Mouse (Mus musculus): ENCODE measurements around the gene Me1. TPM values are rescaled to one million over a fixed set of nuclear protein-coding genes. Genes with fewer than 3 reads are reported as not detected.
"Not testable (repeated sequence)": the region's sequence is repeated elsewhere in the genome, so short reads cannot be mapped to it uniquely, and the experiment has no call there.

Gene Me1
- polyA plus RNA-seq, 1 experiment from 2014 or later = 12.4 TPM

DNA sequence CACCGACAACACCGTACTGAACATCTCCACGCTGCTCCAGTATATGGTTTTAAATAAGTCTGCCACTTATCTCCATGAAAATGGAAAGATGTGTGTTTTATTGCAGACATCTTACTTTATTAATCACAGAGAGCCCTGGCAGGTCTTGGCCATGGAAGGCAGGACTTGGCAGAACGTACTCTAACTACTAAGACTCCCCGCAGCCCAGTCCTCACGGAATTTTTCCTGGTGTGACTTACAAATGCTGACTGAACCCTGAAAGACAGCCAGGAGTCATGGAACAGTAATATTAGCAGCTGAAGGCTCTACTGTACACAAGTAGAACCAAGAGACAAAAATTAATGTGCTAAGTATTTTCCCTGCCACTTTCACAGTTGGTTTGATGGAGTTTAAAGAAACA, 90.0 kb downstream of the Me1 start:
- no peak overlapping the region for H3K4me3 ChIP-seq
- no peaks in the 10 kb centered on the region for H3K4me1 ChIP-seq (replicated peaks)
- WGBS = 91% methylated on average over 6 of the region's 6 CpGs
- no peaks in the 10 kb centered on the region for H3K36me3 ChIP-seq
- no peak overlapping the region for H3K27ac ChIP-seq
- no peaks in the 10 kb centered on the region for H3K27me3 ChIP-seq (ENCODE audit: insufficient read depth, poor library complexity, severe bottlenecking)
- H3K9me3 ChIP-seq = no peaks in the 10 kb centered on the region
- DNase-seq (ENCODE audit: low spot score) = no peak

DNA sequence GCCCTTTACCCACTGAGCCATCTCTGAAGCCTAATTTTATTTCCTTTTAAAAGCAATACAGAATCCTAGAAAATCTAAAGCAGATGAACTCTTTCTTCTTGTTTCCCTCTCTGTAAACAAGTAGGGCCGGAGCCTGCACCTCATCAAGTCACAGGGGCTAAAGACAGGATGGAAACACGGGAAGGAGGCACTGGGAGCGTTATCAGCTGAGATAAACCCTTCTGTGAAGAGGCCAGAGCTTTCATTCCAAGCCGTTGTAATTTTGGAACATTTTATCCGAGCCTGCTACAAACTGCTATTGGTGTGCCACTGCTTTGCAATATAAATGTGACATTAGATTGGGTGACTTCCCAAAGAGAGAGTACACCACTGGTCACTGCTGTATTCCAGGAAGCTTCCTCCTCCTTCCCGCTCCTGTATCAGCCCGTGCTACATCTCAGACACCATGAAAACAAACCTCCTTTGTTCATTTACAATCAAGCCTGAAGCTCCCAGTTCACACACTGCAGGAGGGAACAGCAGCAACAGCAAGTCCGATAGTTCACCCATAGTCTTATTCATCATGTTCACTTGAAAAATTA, 95.9 kb downstream of the Me1 start:
- WGBS = 67% methylated on average over 8 of the region's 8 CpGs
- no peaks in the 10 kb centered on the region for H3K27me3 ChIP-seq (ENCODE audit: insufficient read depth, poor library complexity, severe bottlenecking)
- H3K9me3 ChIP-seq = no peaks in the 10 kb centered on the region
- no peak for DNase-seq (ENCODE audit: low spot score)
- H3K4me3 ChIP-seq = no peak overlapping the region
- H3K4me1 ChIP-seq (replicated peaks) = no peaks in the 10 kb centered on the region
- H3K27ac ChIP-seq = no peak overlapping the region
- no peaks in the 10 kb centered on the region for H3K36me3 ChIP-seq

DNA sequence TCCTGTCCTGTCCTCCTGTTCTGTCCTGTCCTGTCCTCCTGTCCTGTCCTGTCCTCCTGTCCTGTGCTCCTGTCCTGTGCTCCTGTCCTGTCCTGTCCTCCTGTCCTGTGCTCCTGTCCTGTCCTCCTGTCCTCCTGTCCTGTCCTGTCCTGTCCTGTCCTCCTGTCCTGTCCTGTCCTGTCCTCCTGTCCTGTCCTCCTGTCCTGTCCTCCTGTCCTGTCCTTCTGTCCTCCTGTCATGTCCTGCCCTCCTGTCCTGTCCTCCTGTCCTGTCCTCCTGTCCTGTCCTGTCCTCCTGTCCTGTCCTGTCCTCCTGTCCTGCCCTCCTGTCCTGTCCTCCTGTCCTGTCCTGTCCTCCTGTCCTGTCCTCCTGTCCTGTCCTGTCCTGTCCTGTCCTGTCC, 98.8 kb downstream of the Me1 start:
- not testable (repeated sequence) for DNase-seq (ENCODE audit: low spot score)

DNA sequence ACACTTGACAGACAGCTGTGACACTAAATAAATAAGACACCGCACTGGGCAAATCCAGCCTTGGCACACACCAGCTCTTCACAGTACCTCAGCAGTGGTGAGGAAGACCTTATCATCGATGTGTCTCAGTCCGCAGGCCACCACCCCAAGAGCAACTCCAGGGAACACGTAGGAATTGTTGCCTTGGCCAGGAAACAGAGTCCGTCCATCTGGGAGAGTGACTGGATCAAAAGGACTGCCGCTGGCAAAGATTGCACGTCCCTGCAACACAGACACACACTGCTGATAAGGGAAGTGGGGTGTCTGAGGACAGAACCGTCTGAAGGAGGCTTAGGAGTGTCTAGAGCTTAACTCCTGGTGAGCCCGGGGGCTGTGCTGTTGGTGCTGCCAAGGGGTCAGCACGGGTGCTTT, 101.4 kb downstream of the Me1 start:
- not testable (repeated sequence) for H3K27me3 ChIP-seq (ENCODE audit: insufficient read depth, poor library complexity, severe bottlenecking); H3K9me3 ChIP-seq; H3K36me3 ChIP-seq; H3K4me3 ChIP-seq; H3K4me1 ChIP-seq (replicated peaks); H3K27ac ChIP-seq; DNase-seq (ENCODE audit: low spot score)
- WGBS = 82% methylated on average over 10 of the region's 10 CpGs

More for the DNA sequence above, 98.8 kb downstream of the Me1 start:
- H3K4me3 ChIP-seq; H3K9me3 ChIP-seq; H3K27me3 ChIP-seq (ENCODE audit: insufficient read depth, poor library complexity, severe bottlenecking); H3K4me1 ChIP-seq (replicated peaks); H3K27ac ChIP-seq; H3K36me3 ChIP-seq: not testable (repeated sequence)

DNA sequence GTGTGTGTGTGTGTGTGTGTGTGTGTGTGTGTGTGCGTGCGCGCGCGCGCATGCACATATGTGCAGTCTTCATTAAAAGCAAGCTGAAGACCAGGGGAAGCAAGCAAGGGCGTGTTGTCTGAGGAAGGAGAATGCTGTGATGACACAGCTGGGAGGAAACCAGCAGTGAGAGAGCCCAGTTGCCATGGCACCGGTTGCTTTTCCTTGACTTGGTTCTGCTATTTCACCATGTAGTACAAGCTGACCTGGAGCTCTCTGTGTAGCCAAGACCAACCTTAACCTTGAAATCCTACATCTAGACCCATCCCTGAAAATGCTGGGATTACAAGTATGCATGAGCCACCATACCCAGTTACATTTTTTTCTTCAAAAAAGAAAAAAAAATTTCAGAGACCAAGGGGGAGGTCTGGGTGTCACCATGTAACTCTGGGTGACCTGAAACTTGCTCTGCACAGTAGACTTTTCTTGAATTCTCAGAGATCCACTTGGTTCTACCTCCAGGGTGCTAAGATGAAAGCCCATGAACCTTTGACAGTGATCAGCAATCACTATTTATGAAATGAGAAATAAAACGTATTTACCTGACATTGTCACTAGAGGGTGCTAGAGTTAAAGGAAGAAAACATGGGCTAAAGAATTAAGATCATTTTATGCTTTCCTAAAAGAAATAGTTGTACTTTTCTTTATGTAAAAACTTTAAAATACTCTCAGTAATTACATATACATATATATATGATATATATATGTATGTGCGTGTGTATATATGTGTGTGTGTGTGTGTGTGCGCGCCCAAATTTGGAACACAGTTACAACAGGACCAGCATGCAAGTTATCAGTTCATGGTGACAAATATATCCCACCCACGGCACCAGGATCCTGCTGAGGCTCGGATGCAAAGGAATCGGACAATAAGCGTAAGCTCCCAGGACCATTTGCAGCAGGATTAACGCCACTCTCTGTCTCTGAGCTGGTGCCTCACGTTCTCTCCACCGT, 102.8 kb downstream of the Me1 start:
- Histone ChIP-seq H3K36me3 (no peaks in the 10 kb centered on the region), H3K9me3 (no peaks in the 10 kb centered on the region), H3K4me1 (replicated peaks) (no peaks in the 10 kb centered on the region), H3K4me3 (no peak overlapping the region), H3K27me3 (ENCODE audit: insufficient read depth, poor library complexity, severe bottlenecking) (no peaks in the 10 kb centered on the region), H3K27ac (no peak overlapping the region)
- WGBS = 81% methylated on average over 19 of the region's 19 CpGs
- DNase-seq (ENCODE audit: low spot score) = no peak

DNA sequence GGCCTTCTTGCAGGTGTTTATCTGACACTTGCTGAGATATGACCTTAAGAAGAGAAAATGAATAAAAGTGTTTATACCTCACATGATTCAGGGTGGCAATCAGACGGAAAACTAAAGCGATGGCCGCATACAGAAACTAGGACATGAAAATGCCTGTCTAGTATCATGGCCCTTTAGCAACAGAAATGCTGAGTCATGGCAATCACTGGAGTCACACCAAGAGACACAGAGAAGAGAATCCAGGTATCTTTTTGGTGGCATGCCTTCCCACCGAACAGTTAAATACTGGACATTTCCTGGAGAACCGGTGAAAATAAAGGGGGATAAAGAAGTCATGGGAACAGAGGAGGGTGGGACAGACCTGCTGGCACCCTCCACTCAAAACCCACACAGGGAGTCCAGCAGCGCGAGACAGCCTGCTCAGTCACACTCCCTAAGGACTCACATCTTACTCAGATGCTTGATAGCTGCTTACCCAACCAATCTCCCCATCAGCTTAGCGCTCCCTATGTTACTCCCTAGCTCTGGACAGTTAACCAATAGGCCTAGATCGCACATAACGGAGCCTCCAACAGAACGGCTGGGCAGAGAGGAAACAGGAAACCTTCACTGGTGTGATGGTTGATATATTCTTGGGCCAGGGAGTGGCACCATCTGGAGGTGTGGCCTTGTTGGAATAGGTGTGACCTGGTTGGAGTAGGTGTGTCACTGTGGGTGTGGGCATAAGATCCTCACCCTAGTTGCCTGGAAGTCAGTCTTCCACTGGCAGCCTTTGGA, 108.5 kb downstream of the Me1 start:
- no peak for DNase-seq (ENCODE audit: low spot score)
- Histone ChIP-seq H3K9me3 (no peaks in the 10 kb centered on the region), H3K36me3 (no peaks in the 10 kb centered on the region), H3K27me3 (ENCODE audit: insufficient read depth, poor library complexity, severe bottlenecking) (no peaks in the 10 kb centered on the region), H3K4me3 (no peak overlapping the region), H3K27ac (no peak overlapping the region), H3K4me1 (replicated peaks) (no peaks in the 10 kb centered on the region)
- WGBS = 95% methylated on average over 11 of the region's 11 CpGs

DNA sequence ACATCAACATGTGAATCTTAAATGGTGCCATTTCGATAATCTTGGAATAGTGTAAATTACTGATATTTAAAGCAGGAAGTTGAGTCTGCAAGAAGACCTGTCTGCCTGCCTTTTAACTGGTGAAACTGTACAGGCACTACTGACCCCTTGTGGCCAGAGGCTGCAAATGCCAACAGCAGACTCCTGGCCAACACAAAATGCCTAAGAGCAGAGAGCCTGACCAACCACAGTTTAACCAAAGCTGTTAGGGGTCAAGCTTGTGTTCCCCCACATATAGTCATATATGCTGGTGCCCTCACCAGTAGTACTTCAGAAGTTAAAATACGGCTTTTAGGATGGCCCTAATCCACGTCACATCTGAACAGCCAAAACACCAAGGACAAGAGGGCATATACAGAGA, 112.0 kb downstream of the Me1 start:
- WGBS = 48% methylated on average over 3 of the region's 3 CpGs
- peak; percentile 65 for DNase-seq (ENCODE audit: low spot score)
- H3K9me3 ChIP-seq = no peaks in the 10 kb centered on the region

DNA sequence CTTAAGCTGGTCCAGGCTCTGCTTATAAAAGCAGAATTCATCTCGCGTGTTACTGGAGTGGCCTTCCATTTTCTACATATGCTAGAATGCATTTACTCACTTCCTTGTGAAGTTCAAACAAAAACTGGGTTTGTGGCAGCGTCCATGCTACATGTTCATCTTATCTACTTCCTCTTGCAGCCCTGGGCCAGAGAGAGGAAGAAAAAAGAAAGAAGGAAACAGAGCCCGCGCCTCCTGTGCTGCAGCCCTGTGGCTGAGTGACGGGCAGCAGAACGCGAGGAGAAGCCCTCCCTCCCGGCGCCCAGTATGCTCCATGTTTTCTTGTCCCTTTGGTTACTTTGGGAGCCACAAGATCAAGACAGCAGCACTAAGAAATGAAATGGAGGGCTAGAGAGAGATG, 116.1 kb downstream of the Me1 start:
- Histone ChIP-seq H3K4me3 (no peak overlapping the region), H3K27me3 (ENCODE audit: insufficient read depth, poor library complexity, severe bottlenecking) (no peaks in the 10 kb centered on the region), H3K9me3 (no peaks in the 10 kb centered on the region), H3K4me1 (replicated peaks) (no peaks in the 10 kb centered on the region), H3K27ac (no peak overlapping the region), H3K36me3 (no peaks in the 10 kb centered on the region)
- 93% methylated on average over 10 of the region's 10 CpGs for WGBS
- DNase-seq (ENCODE audit: low spot score) = no peak

More for the DNA sequence above, 112.0 kb downstream of the Me1 start:
- H3K36me3 ChIP-seq = no peaks in the 10 kb centered on the region
- no peaks in the 10 kb centered on the region for H3K27me3 ChIP-seq (ENCODE audit: insufficient read depth, poor library complexity, severe bottlenecking)
- H3K4me3 ChIP-seq = no peak overlapping the region
- no peaks in the 10 kb centered on the region for H3K4me1 ChIP-seq (replicated peaks)
- no peak overlapping the region for H3K27ac ChIP-seq

DNA sequence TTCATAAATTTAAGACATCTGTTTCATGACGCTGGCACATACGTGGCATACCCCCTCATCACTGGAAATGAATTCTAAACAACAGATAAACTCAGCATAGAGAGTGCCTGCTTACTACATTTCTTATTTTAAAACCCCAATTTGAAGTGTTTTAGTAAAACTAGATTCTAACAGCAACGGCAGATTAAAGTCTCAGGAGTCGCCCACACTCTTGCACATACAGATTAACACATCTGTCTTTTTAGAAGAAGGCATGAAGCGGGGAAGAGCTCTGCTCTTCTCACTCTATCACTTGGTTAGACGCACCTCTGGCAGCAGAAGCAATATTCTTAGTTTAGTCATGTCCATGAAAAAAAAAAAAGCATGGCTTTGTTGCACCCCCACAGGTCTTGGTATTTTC, 120.6 kb downstream of the Me1 start:
- peaks cover 18% of the 10 kb centered on the region for H3K4me1 ChIP-seq (replicated peaks)
- WGBS = 93% methylated on average over 6 of the region's 6 CpGs
- H3K9me3 ChIP-seq = no peaks in the 10 kb centered on the region
- no peak overlapping the region for H3K27ac ChIP-seq
- no peaks in the 10 kb centered on the region for H3K27me3 ChIP-seq (ENCODE audit: insufficient read depth, poor library complexity, severe bottlenecking)
- no peak for DNase-seq (ENCODE audit: low spot score)
- H3K4me3 ChIP-seq = no peak overlapping the region
- no peaks in the 10 kb centered on the region for H3K36me3 ChIP-seq

DNA sequence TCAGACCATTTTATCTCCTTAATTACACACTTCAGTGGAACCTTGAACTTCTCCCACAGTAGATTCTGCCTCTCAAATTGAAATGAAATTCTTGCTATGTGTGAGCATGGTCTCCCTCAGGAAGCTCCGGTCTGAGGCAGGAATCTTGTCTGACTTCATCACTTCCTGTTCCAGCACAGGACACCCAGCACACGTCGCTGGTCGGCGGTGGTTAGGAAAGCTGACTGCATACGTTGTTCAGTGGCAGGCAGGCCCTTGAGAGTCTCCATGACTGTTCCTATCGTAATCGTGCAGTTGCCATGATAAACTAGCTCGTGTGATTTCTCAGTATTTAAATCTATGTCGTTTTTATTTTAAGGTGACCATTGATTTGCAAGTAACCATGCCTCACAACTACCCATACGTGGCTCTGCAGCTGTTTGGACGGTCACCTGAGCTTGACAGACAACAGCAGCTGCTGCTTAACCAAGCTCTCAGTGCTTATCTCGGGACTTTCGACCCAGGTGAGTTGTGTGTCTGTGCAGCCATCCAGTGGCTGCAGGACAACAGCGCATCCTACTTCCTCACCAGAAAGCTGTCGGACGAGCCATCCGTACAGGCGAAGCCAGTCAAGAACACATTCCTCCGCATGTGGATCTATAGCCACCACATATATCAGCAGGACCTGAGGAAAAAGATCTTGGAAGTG, 122.0 kb downstream of the Me1 start:
- 89% methylated on average over 20 of the region's 20 CpGs for WGBS
- H3K36me3 ChIP-seq = peaks cover 10% of the 10 kb centered on the region

DNA sequence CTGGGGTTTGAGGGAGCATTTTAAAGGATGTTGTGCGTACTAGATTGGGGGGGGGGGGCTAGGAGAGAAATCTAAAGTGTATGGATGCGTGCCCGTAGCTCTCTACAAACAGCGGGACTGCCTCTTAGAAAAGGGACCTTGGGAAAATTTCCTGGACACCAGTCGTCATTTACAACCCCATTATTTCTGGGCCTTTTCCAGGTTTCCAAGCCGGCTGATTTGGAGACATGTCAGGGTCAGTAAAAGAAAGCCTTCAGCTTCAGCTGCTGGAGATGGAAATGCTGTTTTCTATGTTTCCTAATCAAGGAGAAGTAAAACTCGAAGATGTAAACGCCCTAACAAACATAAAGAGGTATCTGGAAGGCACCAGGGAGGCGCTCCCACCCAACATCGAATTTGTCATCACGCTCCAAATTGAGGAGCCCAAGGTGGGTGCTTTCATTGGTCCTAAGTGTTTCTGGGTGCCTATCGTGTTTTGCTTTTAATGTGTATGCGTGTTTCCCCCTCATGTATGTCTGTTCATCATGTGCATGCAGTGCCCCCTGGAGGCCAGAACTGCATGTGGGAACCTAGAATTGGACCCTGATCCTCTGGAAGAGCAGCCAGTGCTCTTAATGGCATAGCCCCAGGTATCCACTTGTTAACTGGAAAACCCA, 123.0 kb downstream of the Me1 start:
- no peak overlapping the region for H3K27ac ChIP-seq
- peak; percentile 85 for DNase-seq (ENCODE audit: low spot score)
- WGBS = 8% methylated on average over 13 of the region's 13 CpGs
- H3K9me3 ChIP-seq = no peaks in the 10 kb centered on the region
- peak overlapping the region; percentile 81 for H3K4me3 ChIP-seq
- no peaks in the 10 kb centered on the region for H3K27me3 ChIP-seq (ENCODE audit: insufficient read depth, poor library complexity, severe bottlenecking)
- H3K36me3 ChIP-seq = peaks cover 20% of the 10 kb centered on the region
- peaks cover 20% of the 10 kb centered on the region for H3K4me1 ChIP-seq (replicated peaks)

More for the DNA sequence above, 122.0 kb downstream of the Me1 start:
- no peak overlapping the region for H3K27ac ChIP-seq
- H3K9me3 ChIP-seq = no peaks in the 10 kb centered on the region
- DNase-seq (ENCODE audit: low spot score) = no peak
- no peaks in the 10 kb centered on the region for H3K27me3 ChIP-seq (ENCODE audit: insufficient read depth, poor library complexity, severe bottlenecking)
- H3K4me3 ChIP-seq = no peak overlapping the region
- H3K4me1 ChIP-seq (replicated peaks) = peaks cover 20% of the 10 kb centered on the region

DNA sequence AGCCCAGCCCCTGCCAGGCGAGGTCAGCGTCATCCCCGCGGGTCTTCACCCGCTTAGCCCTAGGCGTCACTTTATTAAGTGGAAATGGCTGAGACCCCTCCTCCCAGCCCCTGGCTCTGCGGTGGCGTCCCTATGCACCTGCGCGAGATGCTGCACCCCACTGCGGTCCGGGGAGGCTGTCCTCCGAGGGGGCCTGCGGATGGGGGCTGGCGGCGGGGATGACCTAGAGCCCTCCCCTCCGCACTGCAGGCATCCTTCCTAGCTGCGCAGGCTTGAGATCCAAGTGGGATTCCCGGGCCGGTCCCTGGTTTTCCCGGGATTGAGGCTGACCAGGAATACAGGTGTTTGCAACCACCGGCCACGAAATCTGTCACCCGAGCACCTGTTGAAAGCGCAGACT, 123.6 kb downstream of the Me1 start:
- Histone ChIP-seq H3K4me1 (replicated peaks) (peaks cover 20% of the 10 kb centered on the region), H3K9me3 (no peaks in the 10 kb centered on the region), H3K4me3 (peak overlapping the region; percentile 81), H3K36me3 (peaks cover 25% of the 10 kb centered on the region), H3K27me3 (ENCODE audit: insufficient read depth, poor library complexity, severe bottlenecking) (no peaks in the 10 kb centered on the region), H3K27ac (peak overlapping the region; percentile 88)
- DNase-seq (ENCODE audit: low spot score) = no peak
- WGBS = 1% methylated on average over 25 of the region's 25 CpGs

Data from hindbrain, embryonic 10.5 days (tissue).